Mouse (Mus musculus): ENCODE results near the gene Slc6a6.

DNA sequence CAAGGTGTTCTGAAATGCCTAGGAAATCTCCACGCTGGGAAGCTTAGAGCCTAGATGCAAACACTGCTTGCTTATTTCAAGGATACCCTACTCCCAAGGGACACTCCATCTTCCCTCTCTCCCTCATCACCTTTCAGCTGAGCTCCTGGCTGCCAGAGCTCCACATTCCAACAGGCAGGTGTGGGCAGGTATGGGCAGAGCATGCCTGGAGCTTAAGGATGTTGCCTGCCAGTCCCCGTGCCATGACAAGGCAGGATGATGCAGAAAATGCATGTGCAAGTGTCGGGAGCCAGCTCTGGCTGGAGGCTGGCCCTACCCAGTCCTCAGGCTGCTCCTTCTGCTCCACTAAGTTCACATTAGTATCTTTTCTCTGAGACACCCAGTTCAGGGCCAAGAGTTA is 31.6 kb upstream of the Slc6a6 start:
- TF ChIP-seq CTCF (IDR thresholded peaks at IDR 0.05; ENCODE audit: low read depth, low read length) (no peak), TAL1 (conservative IDR thresholded peaks at IDR 0.05; ENCODE audit: low read depth, low read length) (no peak)
